Mouse (Mus musculus) limb, embryonic 11.5 days (tissue): ENCODE results near the gene Chaf1b. TPM values are rescaled to one million over a fixed set of nuclear protein-coding genes. Genes with fewer than 3 reads are reported as not detected.

Experiments
- ATAC-seq: fragments of 200-750 bp; cut with Nextera tagmentation; 2 replicates; pipeline ENCODE4 v1.8.0; 2017; ENCODE audit warnings: low read depth; ENCODE audit not compliant: insufficient number of reproducible peaks, low FRiP score, low TSS enrichment
- DNase-seq: peaks from one replicate; pipeline ENCODE4 v3.0.0-alpha.2; 2015; ENCODE audit warnings: low spot score
- H3K27ac ChIP-seq: fragments of 300-500 bp; sonication (generic); replicated peaks from 2 replicates; pipeline ENCODE4 v1.5.1; 2014; ENCODE audit warnings: low read depth, mild to moderate bottlenecking, low read length
- H3K27me3 ChIP-seq: fragments of 300-500 bp; sonication (generic); 2 replicates; pipeline ENCODE4 v1.6.1; 2014; ENCODE audit warnings: mild to moderate bottlenecking, low read length, mixed read lengths; ENCODE audit not compliant: control insufficient read depth, insufficient read depth
- H3K36me3 ChIP-seq: fragments of 300-500 bp; sonication (generic); 2 replicates; pipeline ENCODE4 v1.6.1; 2014; ENCODE audit warnings: mild to moderate bottlenecking, low read length, moderate library complexity, mixed read lengths; ENCODE audit not compliant: control insufficient read depth, insufficient read depth
- H3K4me1 ChIP-seq: fragments of 300-500 bp; sonication (generic); 2 replicates; pipeline ENCODE4 v1.6.1; 2014; ENCODE audit warnings: low read length, mixed read lengths; ENCODE audit not compliant: control insufficient read depth, insufficient read depth
- H3K4me2 ChIP-seq: fragments of 300-500 bp; sonication (generic); 2 replicates; pipeline ENCODE4 v1.6.1; 2014; ENCODE audit warnings: low read depth, mild to moderate bottlenecking, moderate library complexity; ENCODE audit not compliant: severe bottlenecking
- H3K4me3 ChIP-seq: fragments of 300-500 bp; sonication (generic); 2 replicates; pipeline ENCODE4 v1.5.1; 2014; ENCODE audit warnings: low read depth, low read length
- H3K9ac ChIP-seq: fragments of 300-500 bp; sonication (generic); 2 replicates; pipeline ENCODE4 v1.6.1; 2014; ENCODE audit warnings: mild to moderate bottlenecking, low read length
- H3K9me3 ChIP-seq: fragments of 300-500 bp; sonication (generic); 2 replicates; pipeline ENCODE4 v1.6.1; 2016; ENCODE audit warnings: low read length; ENCODE audit not compliant: control insufficient read depth
- WGBS: fragments of 180-500 bp; shearing (Covaris S2); extraction: QIAGEN DNeasy Blood & Tissue Kit; methylation state at CpG from one replicate; pipeline ENCODE4 v1.1.7; 2014; 5-methylcytosine and 5-hydroxymethylcytosine counted together
- polyA plus RNA-seq: library from polyadenylated mRNA; unstranded; fragments of >200 nt; fragmentation: Nextera tagmentation; extraction: Ambion mirVana; gene quantifications from 2 replicates; pipeline ENCODE4 v1.2.1, GENCODE M21; 2014

Gene Chaf1b
- polyA plus RNA-seq, 1 experiment from 2014 or later, result 121 TPM

DNA sequence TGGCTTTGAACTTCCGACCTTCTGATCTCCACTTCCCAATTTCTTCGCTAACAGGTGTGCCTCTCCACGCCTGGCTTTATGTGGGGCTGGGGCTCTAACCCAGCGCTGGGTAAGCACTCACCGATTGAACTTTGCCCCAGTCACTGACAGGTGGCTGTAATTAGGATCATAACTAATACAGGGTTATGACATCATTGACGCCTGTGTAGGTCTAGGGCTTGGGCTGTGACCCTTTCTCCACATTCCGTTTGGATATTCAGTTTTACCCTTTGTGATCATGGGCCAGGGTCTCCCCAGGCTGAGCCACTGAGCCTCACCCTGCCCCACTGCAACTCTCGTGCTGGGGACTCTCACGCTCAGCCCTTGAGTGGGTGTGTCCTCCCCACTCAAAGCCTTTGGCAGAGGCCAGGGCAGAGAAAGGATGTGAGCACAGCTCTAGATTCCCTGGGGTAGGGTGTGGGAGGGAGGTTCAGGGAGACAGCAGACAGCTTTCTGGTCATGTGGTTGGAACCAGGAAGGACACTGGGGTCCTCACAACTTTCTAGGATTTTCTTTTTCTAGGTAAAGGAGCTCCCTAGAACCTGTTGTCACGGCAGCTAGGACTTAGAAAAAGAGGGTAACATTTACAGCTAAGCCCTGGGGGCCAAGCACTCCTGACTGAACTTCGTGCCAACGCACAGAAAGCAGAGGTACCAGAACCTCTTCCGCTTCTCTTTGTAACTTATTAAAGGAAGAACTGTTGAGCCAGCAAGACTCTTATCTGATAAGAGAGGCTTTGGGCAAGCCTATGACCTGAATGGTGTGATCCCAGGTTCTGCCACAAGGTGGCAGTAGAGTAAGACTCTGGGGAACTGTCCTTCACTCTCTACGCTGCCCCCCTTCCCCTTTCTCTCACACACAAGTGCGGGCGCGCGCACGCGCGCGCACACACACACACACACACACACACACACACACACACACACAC, 34.3 kb downstream of the Chaf1b start:
- Histone ChIP-seq H3K27me3 (no peaks in the 10 kb centered on the region), H3K4me1 (peaks cover 6% of the 10 kb centered on the region; the same call in 1 of the 2 replicates), H3K4me3 (no peak overlapping the region), H3K9me3 (no peaks in the 10 kb centered on the region), H3K27ac (no peak overlapping the region), H3K36me3 (no peaks in the 10 kb centered on the region), H3K9ac (no peak overlapping the region), H3K4me2 (no peak overlapping the region)
- DNase-seq, result peak; percentile 92
- ATAC-seq, result 0 out of 2 replicates have a peak, but pooled peaks have one; percentile 11
- WGBS, result 29% methylated on average over 22 of the region's 22 CpGs

DNA sequence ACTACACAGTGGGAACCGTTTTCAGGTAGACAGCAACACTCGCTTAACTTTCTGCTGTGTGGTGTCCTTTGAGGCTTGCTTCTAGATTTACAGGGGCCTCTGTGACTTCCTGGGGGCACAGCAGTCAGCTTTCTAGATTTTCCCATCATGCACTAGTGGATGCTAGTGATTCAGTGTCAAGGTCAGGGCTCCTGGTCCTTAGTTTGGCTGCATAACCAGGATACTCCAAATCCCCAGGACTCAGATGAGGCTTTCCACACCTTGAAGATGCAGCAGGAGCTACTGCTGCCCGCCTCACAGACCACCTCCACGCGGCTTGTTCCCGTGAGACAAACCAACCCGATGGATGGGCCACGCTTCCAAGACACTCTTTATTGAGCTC, 35.0 kb downstream of the Chaf1b start:
- no peaks in the 10 kb centered on the region for H3K9me3 ChIP-seq
- H3K36me3 ChIP-seq, result no peaks in the 10 kb centered on the region
- H3K27me3 ChIP-seq, result no peaks in the 10 kb centered on the region
- DNase-seq (no peak), ATAC-seq (0 out of 2 replicates have a peak, but pooled peaks have one; percentile 3)
- no peak overlapping the region for H3K4me2 ChIP-seq
- H3K4me1 ChIP-seq, result peaks cover 6% of the 10 kb centered on the region; the same call in 1 of the 2 replicates
- no peak overlapping the region for H3K4me3 ChIP-seq
- no peak overlapping the region for H3K27ac ChIP-seq
- H3K9ac ChIP-seq, result no peak overlapping the region
- whole genome bisulfite sequencing, result 65% methylated on average over 8 of the region's 8 CpGs

DNA sequence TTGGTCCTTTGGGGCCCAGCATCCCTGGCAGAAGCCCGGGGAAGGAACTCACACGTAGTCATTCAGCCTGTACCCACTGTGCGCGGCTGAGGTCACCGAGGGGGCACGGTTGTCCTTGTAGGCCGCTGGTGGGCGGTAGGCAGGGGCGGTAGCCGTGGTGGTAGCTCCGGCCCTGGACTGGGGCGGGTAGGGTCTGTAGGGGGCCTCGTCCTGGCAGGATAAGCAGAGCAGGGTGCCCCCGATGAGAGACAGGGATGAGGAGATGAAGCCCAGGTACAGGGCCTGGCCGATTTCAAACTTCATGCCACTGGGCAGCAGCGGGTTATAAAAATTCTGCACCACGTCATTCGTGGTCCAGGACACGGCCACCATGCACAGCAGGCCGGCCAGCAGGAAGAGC, 35.5 kb downstream of the Chaf1b start:
- Histone ChIP-seq H3K9me3 (no peaks in the 10 kb centered on the region), H3K4me1 (peaks cover 6% of the 10 kb centered on the region; the same call in 1 of the 2 replicates), H3K36me3 (no peaks in the 10 kb centered on the region), H3K4me2 (no peak overlapping the region), H3K9ac (no peak overlapping the region), H3K27ac (no peak overlapping the region), H3K4me3 (no peak overlapping the region), H3K27me3 (no peaks in the 10 kb centered on the region)
- 80% methylated on average over 20 of the region's 20 CpGs for WGBS
- ATAC-seq (no peak), DNase-seq (no peak)

DNA sequence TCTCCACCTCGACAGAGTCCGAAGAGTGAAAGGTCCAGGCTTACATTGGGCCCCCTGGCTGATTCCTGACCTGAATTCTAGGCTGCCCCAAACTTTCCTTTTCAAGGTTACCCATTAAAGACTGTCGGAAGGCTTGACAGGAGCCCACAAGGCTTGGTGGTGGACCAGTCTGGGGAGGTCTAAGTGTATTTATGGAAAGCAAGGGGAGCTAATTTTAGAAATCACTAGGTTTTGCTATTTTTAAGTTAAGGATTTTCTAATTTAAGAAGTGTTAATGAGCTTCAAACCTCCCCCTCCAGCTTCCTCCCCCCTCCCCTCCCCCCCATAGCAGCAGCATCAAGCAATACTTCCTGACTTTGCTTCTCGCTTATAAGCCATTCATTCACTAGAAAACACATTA, 37.0 kb downstream of the Chaf1b start:
- H3K9ac ChIP-seq, result no peak overlapping the region
- ATAC-seq, result no peak
- H3K9me3 ChIP-seq, result no peaks in the 10 kb centered on the region
- DNase-seq, result no peak
- no peak overlapping the region for H3K4me2 ChIP-seq
- 54% methylated on average over 4 of the region's 4 CpGs for WGBS
- no peaks in the 10 kb centered on the region for H3K27me3 ChIP-seq
- H3K27ac ChIP-seq, result no peak overlapping the region
- H3K36me3 ChIP-seq, result no peaks in the 10 kb centered on the region
- no peak overlapping the region for H3K4me3 ChIP-seq
- H3K4me1 ChIP-seq, result peaks cover 6% of the 10 kb centered on the region; the same call in 1 of the 2 replicates

DNA sequence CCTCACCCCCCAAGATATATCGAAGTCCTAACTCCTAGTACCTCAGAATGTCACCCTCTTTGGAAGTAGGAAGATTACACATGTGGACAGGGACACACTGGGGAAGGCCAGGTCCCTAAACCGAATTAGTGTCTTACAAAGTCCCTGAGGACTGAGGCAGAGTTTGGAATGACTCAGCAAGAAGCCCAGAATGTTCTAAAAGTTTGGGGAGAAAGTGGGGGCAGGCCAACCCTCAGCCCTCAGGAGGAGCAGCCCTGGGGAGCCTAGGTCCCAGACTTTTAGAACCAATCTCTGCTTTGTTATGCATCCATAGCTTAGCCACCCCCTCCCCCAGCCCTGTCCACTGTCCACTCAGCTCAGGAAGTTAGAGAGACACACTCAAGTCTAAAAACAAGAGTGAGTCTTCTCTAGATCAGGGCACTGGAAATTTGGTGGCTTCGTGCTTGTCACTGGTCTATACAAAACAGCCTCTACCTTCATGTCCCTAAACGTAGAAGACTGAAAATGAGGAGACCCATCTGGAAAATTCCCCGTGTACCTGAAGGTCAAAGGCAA, 39.2 kb downstream of the Chaf1b start:
- H3K9me3 ChIP-seq, result no peaks in the 10 kb centered on the region
- ATAC-seq, result no peak
- H3K4me2 ChIP-seq, result no peak overlapping the region
- H3K27ac ChIP-seq, result no peak overlapping the region
- no peaks in the 10 kb centered on the region for H3K36me3 ChIP-seq
- no peak overlapping the region for H3K9ac ChIP-seq
- DNase-seq, result no peak
- H3K27me3 ChIP-seq, result no peaks in the 10 kb centered on the region
- WGBS, result 80% methylated on average over 5 of the region's 5 CpGs
- H3K4me1 ChIP-seq, result peaks cover 6% of the 10 kb centered on the region; the same call in 1 of the 2 replicates
- no peak overlapping the region for H3K4me3 ChIP-seq

DNA sequence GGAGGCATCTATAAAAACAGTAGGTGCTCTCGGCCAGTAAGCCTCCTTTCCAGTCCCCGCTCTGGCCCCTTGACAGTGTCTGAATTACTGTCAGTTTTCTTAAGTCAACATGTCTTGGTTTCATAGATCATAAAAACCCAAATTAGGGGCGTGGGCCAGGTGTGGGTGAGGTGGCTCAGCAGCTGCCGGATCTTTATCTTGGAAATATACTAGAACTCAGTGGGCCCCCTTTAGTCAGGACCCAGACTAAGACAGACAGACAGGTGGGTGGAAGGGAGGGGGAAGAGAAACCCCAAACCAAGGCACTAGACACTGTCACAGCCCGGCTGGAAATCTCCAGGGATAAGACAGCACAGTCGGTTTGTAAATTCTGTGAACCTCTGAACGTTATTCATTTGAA, 40.1 kb downstream of the Chaf1b start:
- no peaks in the 10 kb centered on the region for H3K36me3 ChIP-seq
- no peaks in the 10 kb centered on the region for H3K9me3 ChIP-seq
- H3K4me2 ChIP-seq, result no peak overlapping the region
- no peak overlapping the region for H3K9ac ChIP-seq
- no peaks in the 10 kb centered on the region for H3K27me3 ChIP-seq
- no peak overlapping the region for H3K4me3 ChIP-seq
- H3K27ac ChIP-seq, result no peak overlapping the region
- WGBS, result 72% methylated on average over 7 of the region's 7 CpGs
- H3K4me1 ChIP-seq, result peaks cover 4% of the 10 kb centered on the region; the same call in 1 of the 2 replicates
- no peak for DNase-seq
- no peak for ATAC-seq

DNA sequence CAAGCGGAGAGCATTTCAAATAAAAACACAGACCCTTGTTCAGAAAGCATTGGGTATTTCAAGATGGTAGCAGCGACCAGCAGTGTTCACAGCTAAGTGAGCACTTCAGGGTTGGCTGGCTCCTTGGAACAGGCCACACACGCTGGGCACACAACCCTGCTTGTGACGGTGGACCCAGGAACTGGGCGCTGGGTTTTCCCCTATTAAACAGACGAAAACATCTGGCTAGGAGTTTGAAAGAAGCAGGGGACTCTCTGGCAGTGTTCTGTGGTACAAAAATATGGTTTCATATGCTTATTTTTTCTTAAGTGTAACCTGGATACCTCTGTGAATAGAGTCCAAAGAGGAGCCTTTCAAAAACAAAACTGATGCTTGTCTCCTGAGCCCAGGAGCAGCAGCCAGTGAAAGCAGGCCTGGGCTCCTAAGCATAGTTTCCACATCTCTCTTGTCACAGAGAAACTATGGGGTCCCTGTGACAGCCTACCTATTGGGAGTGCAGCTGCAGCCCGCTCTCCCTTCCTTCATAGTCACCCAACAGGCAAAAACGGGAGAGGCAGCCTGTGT, 42.1 kb downstream of the Chaf1b start:
- DNase-seq, result no peak
- Histone ChIP-seq H3K27me3 (0 out of 2 replicates have a peak, but pooled peaks cover 4% of the 10 kb centered on the region), H3K4me3 (no peak overlapping the region), H3K36me3 (no peaks in the 10 kb centered on the region), H3K9ac (no peak overlapping the region), H3K4me2 (no peak overlapping the region), H3K9me3 (no peaks in the 10 kb centered on the region), H3K27ac (no peak overlapping the region), H3K4me1 (peaks cover 4% of the 10 kb centered on the region; the same call in 1 of the 2 replicates)
- 80% methylated on average over 8 of the region's 8 CpGs for WGBS
- ATAC-seq, result no peak

DNA sequence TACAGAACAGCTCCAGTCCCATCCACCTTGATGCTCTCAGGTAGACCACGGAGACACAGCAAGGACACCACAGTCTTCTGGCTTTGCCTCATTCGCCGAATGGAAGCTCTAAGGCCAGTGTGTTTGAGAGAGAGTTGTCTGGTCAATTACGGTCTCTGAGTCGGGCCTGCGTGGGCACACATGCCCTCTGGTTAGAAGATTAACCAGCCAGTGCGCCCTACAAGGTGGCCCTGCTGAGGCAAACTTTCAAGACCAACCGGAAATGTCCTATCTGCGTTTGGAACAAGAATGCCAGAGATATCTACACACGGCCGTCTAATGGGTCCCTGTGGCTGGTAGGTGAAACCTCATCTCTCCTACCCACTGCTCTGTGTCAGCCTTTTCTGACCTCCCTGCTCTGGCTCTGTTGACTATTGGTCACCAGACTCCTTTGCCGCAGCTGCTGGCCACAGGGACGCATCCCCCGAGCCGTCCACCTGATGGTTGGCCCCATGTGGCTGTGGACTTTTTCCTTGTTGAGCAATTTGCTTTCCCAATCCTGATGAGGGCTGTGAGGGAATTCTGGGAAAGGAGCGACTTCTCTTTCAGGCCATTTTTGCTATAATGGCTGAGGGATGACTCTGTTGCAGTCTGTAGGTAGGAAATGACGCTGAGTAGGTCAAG, 45.8 kb downstream of the Chaf1b start:
- H3K4me3 ChIP-seq, result no peak overlapping the region
- no peak overlapping the region for H3K4me2 ChIP-seq
- H3K27ac ChIP-seq, result no peak overlapping the region
- peaks cover 7% of the 10 kb centered on the region; the same call in 1 of the 2 replicates for H3K4me1 ChIP-seq
- DNase-seq (no peak), ATAC-seq (no peak)
- peaks cover 4% of the 10 kb centered on the region; the same call in 1 of the 2 replicates for H3K27me3 ChIP-seq
- no peaks in the 10 kb centered on the region for H3K36me3 ChIP-seq
- no peak overlapping the region for H3K9ac ChIP-seq
- H3K9me3 ChIP-seq, result no peaks in the 10 kb centered on the region
- WGBS, result 90% methylated on average over 17 of the region's 17 CpGs
